Mouse (Mus musculus) spleen, adult 2 months (tissue): ENCODE measurements around the gene Add3.

ENCODE experiments used
- CTCF ChIP-seq: fragments of 200-500 bp; IDR thresholded peaks from 2 replicates; pipeline ENCODE4 v1.5.1; 2011; ENCODE audit warnings: mild to moderate bottlenecking, inconsistent platforms; ENCODE audit not compliant: insufficient read depth, insufficient read length, insufficient replicate concordance; ENCODE audit errors: extremely low read depth
- POLR2A ChIP-seq: fragments of 200-500 bp; IDR thresholded peaks from 2 replicates; pipeline ENCODE4 v1.6.1; 2011; ENCODE audit warnings: low read depth, low read length, inconsistent platforms

DNA sequence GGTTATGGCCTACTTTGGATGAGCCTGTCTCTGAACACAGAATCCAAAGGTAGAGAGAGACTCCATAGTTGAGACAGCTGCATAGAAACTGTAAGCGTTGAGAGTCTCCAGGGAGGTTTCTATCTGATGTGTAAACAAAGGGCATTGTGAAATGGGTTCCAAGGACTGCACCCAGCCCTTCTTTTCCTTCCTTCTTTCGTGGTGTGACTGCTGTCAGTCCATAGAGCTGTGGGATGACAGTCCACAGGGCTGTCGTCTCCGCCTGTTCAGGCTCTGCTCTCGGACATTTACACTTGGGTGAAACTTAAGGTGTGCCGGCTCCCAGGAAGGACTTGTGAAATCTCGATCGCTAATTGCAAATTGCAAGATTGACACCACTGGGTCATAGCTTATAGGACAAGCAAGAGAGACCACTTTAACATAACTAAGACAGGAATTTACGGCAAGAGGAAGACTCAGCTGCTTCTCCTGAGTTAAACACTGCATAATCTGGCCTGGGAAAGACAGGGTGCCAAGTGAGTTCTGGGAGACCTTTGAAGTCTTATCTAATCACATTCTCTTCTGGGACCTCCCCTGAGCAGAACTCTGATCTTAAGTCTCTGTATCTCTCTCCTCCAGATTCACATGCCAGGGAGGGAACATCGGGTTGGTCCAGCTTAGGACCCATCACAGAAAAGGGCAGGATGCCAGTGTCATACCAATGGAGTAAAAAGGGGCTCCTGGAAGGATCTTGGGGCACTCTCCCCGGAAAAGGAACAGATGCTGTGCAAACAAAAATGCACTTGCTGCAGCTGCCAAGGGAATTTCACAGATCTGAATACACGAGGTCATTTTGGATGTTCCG, 11.5 kb upstream of the Add3 start:
- TF ChIP-seq CTCF: no peak
- TF ChIP-seq POLR2A: no peak
